Comparison of ENCODE assay signal across 9 mouse cellular contexts in genomic region chr6:113661353-113662241, GRCm38 (mm10). TPM values are rescaled to one million over a fixed set of nuclear protein-coding genes. Genes with fewer than 3 reads are reported as not detected.
DNase-seq lines count a peak whose midpoint lies in the region; ATAC-seq and TF ChIP-seq lines count a peak whose summit lies in the region.
"Had no signal": no experiment of that assay in that cellular context is flagged by ENCODE, and none has a peak within 500 bp of the region (broad histone marks: within the 10 kb centered on the region; RNA-seq: fewer than 3 reads in every experiment).

No protein-coding gene starts in this region.

- H3K9me3 ChIP-seq in heart, embryonic 10.5 days: no peaks in the 10 kb centered on the region
- H3K9me3 ChIP-seq in midbrain, embryonic 11.5 days (ENCODE audit: control insufficient read depth, low read length): no peaks in the 10 kb centered on the region

- no peaks in the 10 kb centered on the region for H3K27me3 ChIP-seq in heart, embryonic 10.5 days (ENCODE audit: insufficient read depth, poor library complexity, severe bottlenecking)
- H3K27me3 ChIP-seq in midbrain, embryonic 11.5 days (ENCODE audit: control insufficient read depth, insufficient read depth, low read length): no peaks in the 10 kb centered on the region

- DNase-seq in left cerebral cortex, adult 2 months (ENCODE audit: extremely low spot score in 1 of 2, low spot score in 2 of 2): peak in 1 of 2 experiments; percentile 19
- DNase-seq in left cerebral cortex, postnatal 36 days (ENCODE audit: low spot score in 2 of 2): no peak
- peak; percentile 65 for DNase-seq in T-cell, adult 2 months (ENCODE audit: low spot score)
- DNase-seq in heart, embryonic 10.5 days (ENCODE audit: low spot score): no peak
- DNase-seq in kidney, postnatal 36 days: peak; percentile 89 to 94
- peak; percentile 32 for DNase-seq in right cerebral cortex, postnatal 4 days
- DNase-seq in midbrain, embryonic 11.5 days (ENCODE audit: low spot score, missing footprints): no peak
- no peak for DNase-seq in thymus, postnatal 25 days

- no peak overlapping the region for H3K4me2 ChIP-seq in midbrain, embryonic 11.5 days

- WGBS in heart, embryonic 10.5 days: 57% methylated on average over 12 of the region's 12 CpGs
- WGBS in midbrain, embryonic 11.5 days: 69% methylated on average over 12 of the region's 12 CpGs

- no peak overlapping the region for H3K9ac ChIP-seq in midbrain, embryonic 11.5 days (ENCODE audit: low read length)

- peaks cover 38% of the 10 kb centered on the region for H3K4me1 ChIP-seq in heart, embryonic 10.5 days
- no peaks in the 10 kb centered on the region for H3K4me1 ChIP-seq in midbrain, embryonic 11.5 days (ENCODE audit: control insufficient read depth, insufficient read depth, low read length)

- intact Hi-C loops in left cerebral cortex, adult 2 months (cut with DNase I): no loop called here
- intact Hi-C loops in left cerebral cortex, postnatal 36 days (cut with DNase I): no loop called here

- H3K36me3 ChIP-seq in heart, embryonic 10.5 days: no peaks in the 10 kb centered on the region
- no peaks in the 10 kb centered on the region for H3K36me3 ChIP-seq in midbrain, embryonic 11.5 days (ENCODE audit: control insufficient read depth, insufficient read depth, low read length)

- no peak for ATAC-seq in midbrain, embryonic 11.5 days (ENCODE audit: low FRiP score)

- TF ChIP-seq CTCF in left cerebral cortex, adult 2 months (IDR thresholded peaks at IDR 0.05): no peak

- H3K27ac ChIP-seq in left cerebral cortex, adult 2 months: peak overlapping the region; percentile 61
- H3K27ac ChIP-seq in heart, embryonic 10.5 days: peak overlapping the region; percentile 68; the same call in 1 of the 2 replicates
- H3K27ac ChIP-seq in midbrain, embryonic 11.5 days (ENCODE audit: low read depth, low read length): no peak overlapping the region

- no peak overlapping the region for H3K4me3 ChIP-seq in left cerebral cortex, adult 2 months
- H3K4me3 ChIP-seq in heart, embryonic 10.5 days: no peak overlapping the region
- H3K4me3 ChIP-seq in midbrain, embryonic 11.5 days (ENCODE audit: low read depth, low read length): no peak overlapping the region

RNA-seq across cellular contexts. Expression of gene Irak2, which starts 23.3 kb away (rescaled TPM):
- total RNA-seq in left cerebral cortex, adult 2 months (2021): 10 to 100 TPM; 21.6 to 25.6 TPM
- 10 to 100 TPM; 21.0 to 24.9 TPM for total RNA-seq in left cerebral cortex, postnatal 36 days (2021)
- 12.5 TPM in 2 replicates for polyA plus RNA-seq in heart, embryonic 10.5 days (2016; fragmentation: Nextera tagmentation; extraction: Ambion mirVana)
- 1.6 and 1.9 TPM in 2 replicates for polyA plus RNA-seq in midbrain, embryonic 11.5 days (2014; fragmentation: Nextera tagmentation; extraction: Ambion mirVana)

RNA-seq across cellular contexts. Expression of gene Tatdn2, which starts 35.3 kb away (rescaled TPM):
- 10 to 100 TPM; 71.4 to 72.8 TPM for total RNA-seq in left cerebral cortex, adult 2 months (2021)
- 10 to 100 TPM; 71.2 to 75.5 TPM for total RNA-seq in left cerebral cortex, postnatal 36 days (2021)
- 0.70 and 0.84 TPM in 2 replicates for polyA plus RNA-seq in heart, embryonic 10.5 days (2016; fragmentation: Nextera tagmentation; extraction: Ambion mirVana)
- polyA plus RNA-seq in midbrain, embryonic 11.5 days (2014; fragmentation: Nextera tagmentation; extraction: Ambion mirVana): 1.0 and 1.7 TPM in 2 replicates

RNA-seq across cellular contexts. Expression of gene Vhl, which starts 37.8 kb away (rescaled TPM):
- 10 to 100 TPM; 41.5 to 43.0 TPM for total RNA-seq in left cerebral cortex, adult 2 months (2021)
- 10 to 100 TPM; 48.1 to 49.8 TPM for total RNA-seq in left cerebral cortex, postnatal 36 days (2021)
- polyA plus RNA-seq in heart, embryonic 10.5 days (2016; fragmentation: Nextera tagmentation; extraction: Ambion mirVana): 32.3 and 34.2 TPM in 2 replicates
- 60.9 and 62.4 TPM in 2 replicates for polyA plus RNA-seq in midbrain, embryonic 11.5 days (2014; fragmentation: Nextera tagmentation; extraction: Ambion mirVana)

RNA-seq across cellular contexts. Expression of gene Brk1, which starts 57.0 kb away (rescaled TPM):
- 100 to 1,000 TPM; 221 to 228 TPM for total RNA-seq in left cerebral cortex, adult 2 months (2021)
- 100 to 1,000 TPM; 218 to 259 TPM for total RNA-seq in left cerebral cortex, postnatal 36 days (2021)
- polyA plus RNA-seq in heart, embryonic 10.5 days (2016; fragmentation: Nextera tagmentation; extraction: Ambion mirVana): 170 and 197 TPM in 2 replicates
- 223 and 232 TPM in 2 replicates for polyA plus RNA-seq in midbrain, embryonic 11.5 days (2014; fragmentation: Nextera tagmentation; extraction: Ambion mirVana)

RNA-seq across cellular contexts. Expression of gene Ghrl, which starts 58.1 kb away (rescaled TPM):
- under 1 TPM in 1 of 2 experiments, not detected in 1; 0.98 TPM for total RNA-seq in left cerebral cortex, adult 2 months (2021)
- total RNA-seq in left cerebral cortex, postnatal 36 days (2021): not detected
- polyA plus RNA-seq in heart, embryonic 10.5 days (2016; fragmentation: Nextera tagmentation; extraction: Ambion mirVana): 1.5 TPM in 1 of 2 replicates, not detected in the other
- polyA plus RNA-seq in midbrain, embryonic 11.5 days (2014; fragmentation: Nextera tagmentation; extraction: Ambion mirVana): 0.33 and 0.40 TPM in 2 replicates
- total RNA-seq: left cerebral cortex, postnatal 10 days had no signal

Comparison
In these comparisons a context has a peak if more than half of its experiments do, and no peak if none do; other contexts are left out.
1. DNase-seq: peak in T-cell, adult 2 months (single experiment), kidney, postnatal 36 days (2 of 2) and right cerebral cortex, postnatal 4 days (single experiment); none in left cerebral cortex, postnatal 36 days (0 of 2), heart, embryonic 10.5 days (single experiment), midbrain, embryonic 11.5 days (single experiment) and thymus, postnatal 25 days (single experiment).